Mouse (Mus musculus): ENCODE data around the gene Plxna2.

DNA sequence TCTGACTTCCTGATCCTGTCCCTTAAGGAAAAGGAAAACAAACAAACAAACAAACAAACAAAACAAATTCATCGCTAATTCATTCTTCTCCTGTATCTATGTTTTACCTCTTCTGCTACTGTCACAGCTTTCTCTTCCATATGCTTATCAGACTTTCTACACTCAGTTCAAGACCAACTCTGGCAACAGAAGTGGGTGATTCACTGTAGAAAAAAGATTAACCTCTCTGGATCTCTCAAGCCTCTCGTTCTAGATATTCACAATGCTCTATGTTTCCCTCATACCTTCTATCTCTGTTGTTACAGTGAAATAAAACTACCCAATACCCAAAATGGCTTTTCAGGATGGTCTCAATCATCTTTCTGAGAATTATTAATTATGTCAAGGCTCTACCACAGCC, 225.0 kb downstream of the Plxna2 start:
- TF ChIP-seq CTCF (IDR thresholded peaks at IDR 0.05; ENCODE audit: insufficient read depth, low read depth, low read length) (no peak), POLR2A (IDR thresholded peaks at IDR 0.05; ENCODE audit: insufficient read depth, low read depth, low read length) (no peak)

Data from olfactory bulb, adult 2 months (tissue).